Mouse (Mus musculus): ENCODE measurements around the gene 1700037C18Rik. TPM values are rescaled to one million over a fixed set of nuclear protein-coding genes. Genes with fewer than 3 reads are reported as not detected.

1700037C18Rik gene
- total RNA-seq (2021): 1 to 10 TPM; 3.8 to 5.1 TPM
- long read RNA-seq, experiment 1, transcript 1700037C18Rik-202 (3 exons, 2,592 nt): major isoform, 5 of 10 reads
- long read RNA-seq, experiment 1, partial matches to known transcripts: 0 of 10 reads
- long read RNA-seq, experiment 1, other reads (novel, unspliced or antisense): 5 of 10 reads
- long read RNA-seq, experiment 2, partial matches to known transcripts: 1 of 3 reads
- long read RNA-seq, experiment 2, other reads (novel, unspliced or antisense): 1 of 3 reads

DNA sequence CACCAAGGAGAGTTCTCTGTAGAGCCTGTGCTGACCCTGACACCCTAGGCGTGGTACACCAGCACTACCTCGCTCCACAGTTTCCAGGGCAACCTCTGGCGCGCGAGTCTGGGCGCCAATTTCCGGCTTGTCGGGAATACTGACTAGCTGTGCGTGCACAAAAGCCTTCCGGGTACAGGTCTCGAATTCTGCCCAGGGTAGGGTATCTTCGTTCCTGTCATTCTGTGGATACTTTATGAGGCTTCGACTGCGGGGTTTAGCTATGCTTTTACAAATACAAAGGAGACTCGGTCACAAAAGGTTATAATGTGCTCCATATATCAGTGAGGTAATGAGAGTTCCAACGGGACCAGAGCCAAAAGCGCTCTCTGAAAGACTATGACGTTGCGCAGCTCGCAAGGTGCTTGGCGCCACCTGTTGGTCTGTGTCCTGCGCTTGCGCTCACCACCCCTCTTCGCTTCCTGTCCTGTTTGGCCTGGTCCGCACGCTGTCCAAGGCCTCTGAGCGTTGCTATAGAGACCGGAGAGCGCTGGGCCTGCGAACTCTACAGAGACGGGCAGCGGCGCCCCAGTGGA, at the start of gene 1700037C18Rik, which contains the start of gene Cluap1:
Gene 1700037C18Rik (minus strand): TSS at position 153 of the 575 bp plus-strand sequence.
Gene Cluap1 (plus strand): TSS at position 265 of the 575 bp plus-strand sequence.
- peak; percentile 94 for DNase-seq

DNA sequence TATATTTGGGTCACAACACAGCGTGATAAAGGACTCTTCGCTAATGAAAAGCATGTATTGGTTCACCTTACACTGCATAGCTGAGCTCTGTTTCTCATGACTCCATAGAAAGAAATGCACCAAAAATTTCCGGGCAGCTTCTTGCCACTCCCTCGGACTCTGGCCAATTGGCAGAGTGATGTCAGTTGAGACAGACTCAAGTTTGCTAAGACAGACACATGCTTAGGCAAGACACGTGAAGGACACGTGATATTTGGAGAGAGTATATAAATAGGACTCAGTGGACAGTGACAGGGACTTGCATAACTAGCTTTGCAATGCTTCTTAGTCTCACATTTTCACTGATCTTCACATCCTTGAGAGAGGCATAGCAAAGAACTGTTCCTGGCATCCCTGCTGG, 47.9 kb upstream of the 1700037C18Rik start:
- peak; percentile 75 for DNase-seq

DNA sequence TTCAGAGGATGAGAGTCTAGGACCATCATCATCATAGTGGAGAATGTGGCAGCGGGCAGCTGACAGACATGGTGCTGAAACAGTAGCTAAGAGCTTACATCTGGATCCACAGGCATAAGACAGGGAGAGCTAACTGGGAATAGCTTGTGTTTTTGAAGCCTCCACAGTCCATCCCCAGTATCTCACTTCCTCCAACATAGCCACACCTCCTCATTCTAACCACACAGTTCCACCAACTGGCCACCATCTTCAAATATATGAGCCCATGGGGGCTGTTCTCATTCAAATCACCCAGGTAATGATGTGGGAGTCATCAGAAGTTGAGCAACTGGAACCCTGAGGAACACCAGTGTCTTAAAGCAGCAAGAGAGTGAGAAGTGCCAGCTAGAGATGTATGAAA, 42.7 kb upstream of the 1700037C18Rik start:
- DNase-seq: no peak

DNA sequence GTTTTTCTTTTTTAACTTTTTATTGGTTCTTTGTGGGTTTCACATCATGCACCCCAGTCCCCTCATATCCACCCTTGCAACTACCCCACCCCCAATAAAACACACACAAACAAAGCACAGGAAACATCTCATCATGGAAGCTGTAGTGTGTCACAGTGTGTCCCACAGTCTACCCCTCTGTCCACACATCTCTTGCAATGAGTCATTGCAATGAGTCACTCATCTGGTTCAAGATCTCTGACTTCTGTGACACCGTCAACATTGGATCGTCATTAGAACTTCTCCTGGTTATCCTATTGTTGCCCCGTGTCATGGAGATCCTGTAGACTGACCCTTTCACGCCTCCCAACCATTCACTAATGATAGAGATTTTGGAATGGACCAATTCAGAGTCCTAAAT, 26.2 kb upstream of the 1700037C18Rik start:
- no peak for DNase-seq

DNA sequence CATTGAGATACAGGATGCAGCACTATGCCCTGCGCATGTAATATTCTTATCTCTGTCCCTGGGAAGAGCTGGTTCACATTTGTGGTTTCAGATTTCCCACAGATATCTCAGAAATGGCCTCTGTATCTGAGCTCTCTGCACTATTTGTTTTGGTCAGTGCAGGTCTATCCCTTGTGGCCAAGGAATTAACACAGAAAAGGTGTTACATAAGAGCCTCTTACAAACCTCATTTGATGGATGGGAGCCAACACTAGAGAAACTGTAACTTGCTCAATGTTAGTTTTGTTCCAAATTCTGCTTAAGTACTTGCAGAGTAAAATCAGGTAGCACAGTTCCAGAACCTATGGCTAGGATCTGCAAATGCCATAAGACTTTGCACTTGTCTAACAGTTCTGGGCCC, 25.6 kb upstream of the 1700037C18Rik start:
- DNase-seq: no peak

DNA sequence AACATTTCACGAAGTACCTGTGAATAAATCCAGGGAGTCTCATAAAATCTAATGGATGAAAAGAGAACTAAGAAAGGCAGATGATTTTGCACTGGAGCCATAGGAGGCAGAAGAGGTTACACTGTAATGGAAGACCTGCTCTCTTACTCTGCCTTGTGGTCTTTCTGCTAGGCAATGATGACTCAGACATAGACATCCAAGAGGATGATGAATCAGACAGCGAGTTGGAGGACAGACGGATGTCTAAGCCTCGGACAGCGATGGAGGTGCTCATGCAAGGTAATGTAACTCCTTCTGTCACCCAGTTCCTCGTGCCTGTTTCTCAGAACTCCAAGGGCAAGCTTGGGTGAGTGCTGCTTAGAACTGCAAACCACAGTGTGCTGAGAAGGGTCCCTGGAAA, 25.0 kb upstream of the 1700037C18Rik start:
- DNase-seq: no peak

DNA sequence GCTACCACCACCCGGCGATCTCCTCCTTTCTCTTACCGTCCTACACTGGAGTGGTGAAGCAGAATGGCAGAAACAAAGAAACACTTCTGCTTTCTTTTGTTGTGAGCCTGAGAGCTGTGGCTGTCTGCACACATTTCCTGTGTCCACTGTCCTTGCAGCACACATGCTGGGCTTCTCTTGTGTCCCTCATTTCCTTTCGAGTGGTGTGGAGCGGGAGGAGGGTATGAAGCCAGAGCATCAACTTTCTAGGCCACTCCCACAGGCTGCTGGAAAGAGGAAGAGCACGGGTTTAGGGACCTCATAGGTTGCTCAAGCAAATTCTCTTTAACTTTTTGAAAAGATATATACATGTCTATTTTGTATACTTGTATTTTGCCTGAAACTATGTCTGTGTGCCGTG, 20.7 kb upstream of the 1700037C18Rik start:
- no peak for DNase-seq

DNA sequence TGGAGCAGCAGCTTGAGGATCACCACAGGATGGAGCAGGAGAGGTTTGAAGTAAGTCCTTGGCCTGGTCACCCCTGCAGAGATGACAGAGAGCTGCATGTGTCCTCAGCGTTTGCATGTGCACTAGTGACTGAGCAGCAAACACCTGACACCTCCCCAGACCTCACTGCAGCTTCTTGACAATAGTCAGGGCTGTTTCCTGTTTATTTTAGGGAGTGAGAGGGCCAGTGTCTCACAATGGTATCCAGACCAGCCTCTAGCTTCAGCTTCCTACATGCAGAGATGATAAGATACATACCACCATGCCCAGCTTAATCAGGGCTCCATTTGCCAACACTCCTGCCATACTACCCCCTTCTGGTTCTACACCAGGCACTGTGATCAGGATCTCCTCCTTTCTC, 20.1 kb upstream of the 1700037C18Rik start:
- DNase-seq: no peak

DNA sequence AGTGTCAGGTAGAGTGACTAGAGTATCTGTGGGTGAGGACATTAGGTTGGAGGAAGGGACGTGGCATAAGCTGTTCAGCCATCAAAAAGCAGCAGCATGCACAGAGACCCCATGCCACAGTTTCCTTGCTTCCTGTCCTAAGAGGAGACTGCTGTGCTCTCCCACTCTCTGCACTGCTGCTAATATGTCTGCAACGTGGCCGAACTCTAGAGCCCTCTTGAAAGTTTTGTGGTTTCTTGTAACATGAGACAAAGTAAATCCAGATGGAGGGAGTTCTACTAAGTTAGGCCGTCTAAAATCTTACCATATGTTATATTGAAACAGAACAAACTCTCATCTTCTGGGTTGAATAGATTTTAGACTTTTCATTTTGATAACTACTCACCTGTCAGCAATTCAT, 15.5 kb upstream of the 1700037C18Rik start:
- DNase-seq: no peak

DNA sequence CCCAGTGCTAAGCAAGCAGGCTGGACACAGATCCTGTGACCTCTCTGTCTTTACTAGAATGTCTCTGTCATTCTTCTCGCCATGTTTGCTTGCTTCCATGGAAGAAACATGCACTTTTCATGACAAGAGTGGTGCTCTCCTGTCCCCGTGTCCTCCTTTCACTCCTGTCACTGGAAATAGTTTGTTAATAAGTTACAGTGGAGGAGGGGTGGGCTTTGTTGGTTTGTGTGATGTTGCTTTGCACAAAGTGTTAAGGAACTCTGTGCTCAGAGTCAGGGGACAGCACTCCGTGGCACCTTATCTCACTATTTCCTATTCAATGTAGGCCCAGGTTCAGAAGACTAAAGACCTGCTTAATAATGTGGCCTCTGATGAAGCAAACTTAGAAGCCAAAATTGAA, 15.0 kb upstream of the 1700037C18Rik start:
- no peak for DNase-seq

DNA sequence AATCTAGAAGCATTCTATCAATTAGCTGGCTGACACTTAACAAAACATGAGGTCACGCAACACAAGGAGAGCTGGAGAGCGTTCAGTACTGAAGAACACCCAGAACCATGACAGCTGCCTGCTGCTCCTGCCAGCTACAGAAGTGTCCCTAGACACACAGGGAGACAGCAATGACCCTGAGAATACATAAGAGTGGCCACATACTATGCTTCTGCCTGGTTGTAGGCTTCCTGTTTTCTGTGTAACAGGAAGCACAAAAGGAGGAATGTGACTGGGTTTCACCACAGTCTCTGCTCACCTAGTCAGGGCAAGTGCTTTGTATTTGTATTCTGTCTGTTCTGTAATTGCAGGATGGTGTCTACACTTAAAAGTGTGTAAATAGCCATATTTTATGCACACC, 12.3 kb upstream of the 1700037C18Rik start:
- DNase-seq: no peak

DNA sequence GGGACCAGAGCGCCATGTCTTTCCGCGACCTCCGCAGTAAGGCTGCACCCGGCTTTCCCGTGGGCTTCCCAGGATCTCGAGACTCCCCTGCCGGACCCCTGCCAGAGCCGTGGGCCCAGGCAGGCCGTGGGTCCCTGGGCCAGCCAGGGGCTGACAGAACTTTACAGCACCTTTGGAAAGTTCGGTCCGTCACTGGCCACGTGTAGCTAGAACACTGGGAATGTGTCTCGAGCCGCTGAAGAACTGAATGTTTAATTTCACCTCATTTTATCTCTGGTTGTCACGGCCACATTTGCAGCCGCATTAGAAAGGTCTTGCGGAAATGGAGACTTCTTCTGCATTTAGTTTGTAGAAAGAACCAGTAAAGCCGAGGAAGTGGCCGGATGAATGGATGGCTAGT, 629 bp upstream of the 1700037C18Rik start:
- no peak for DNase-seq

DNA sequence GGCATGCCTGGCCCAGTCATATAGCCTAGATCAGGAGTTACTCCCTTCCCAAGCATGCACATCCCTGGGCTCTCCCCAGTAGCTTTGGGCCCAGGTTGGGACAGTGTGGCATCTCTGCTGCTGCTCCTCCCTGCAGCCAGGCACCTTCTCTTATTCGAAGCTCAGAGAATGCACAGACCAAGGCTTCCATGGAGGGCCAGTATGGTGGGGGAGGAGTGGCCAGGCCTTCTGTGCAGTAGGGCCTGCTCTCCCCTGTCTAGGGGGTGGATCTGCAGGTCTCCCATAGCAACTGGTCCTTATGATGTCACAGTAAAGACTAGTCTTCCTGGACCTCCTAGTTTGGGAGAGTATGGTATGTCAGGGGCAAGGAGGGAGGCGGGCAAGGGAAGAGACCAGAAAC, 1.0 kb downstream of the 1700037C18Rik start:
- peak; percentile 7 for DNase-seq

DNA sequence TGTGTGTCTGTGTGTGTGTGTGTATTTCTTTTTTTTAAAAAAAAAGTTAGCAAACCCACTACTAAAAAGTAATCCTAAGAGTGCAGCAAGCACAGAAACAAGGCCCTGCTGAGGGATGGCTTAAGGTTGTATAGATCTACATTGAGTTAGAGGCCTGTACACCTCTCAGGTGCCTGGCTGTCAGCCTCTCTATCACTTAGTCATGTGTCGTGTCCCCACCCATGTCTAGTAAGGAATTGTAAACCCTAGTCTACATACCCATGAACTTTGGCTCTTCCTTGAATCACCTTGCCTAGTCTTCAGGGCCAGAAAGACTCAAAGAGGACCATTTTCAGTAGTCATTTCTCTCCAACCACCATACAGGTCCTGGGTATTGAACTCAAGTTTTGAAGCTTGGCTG, 11.9 kb downstream of the 1700037C18Rik start:
- no peak for DNase-seq

DNA sequence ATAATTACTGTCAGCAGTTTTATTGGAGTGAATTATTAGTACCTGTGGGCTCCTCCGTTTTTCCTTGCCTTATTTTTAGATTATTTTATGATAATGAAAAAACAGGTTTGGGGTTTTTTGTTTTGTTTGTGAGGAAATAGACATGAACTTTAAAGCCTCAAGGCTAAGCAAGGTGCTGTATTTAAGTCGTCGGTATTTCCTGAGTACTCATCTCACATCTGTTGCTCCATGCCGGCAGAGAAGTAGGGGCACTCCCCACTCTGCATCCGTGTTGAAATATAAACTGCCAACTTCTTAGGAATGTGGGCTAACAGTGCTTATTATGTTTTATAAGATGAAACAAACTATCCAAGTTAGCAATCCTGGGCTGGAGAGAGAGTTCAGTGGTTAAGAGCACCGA, 12.4 kb downstream of the 1700037C18Rik start:
- no peak for DNase-seq

DNA sequence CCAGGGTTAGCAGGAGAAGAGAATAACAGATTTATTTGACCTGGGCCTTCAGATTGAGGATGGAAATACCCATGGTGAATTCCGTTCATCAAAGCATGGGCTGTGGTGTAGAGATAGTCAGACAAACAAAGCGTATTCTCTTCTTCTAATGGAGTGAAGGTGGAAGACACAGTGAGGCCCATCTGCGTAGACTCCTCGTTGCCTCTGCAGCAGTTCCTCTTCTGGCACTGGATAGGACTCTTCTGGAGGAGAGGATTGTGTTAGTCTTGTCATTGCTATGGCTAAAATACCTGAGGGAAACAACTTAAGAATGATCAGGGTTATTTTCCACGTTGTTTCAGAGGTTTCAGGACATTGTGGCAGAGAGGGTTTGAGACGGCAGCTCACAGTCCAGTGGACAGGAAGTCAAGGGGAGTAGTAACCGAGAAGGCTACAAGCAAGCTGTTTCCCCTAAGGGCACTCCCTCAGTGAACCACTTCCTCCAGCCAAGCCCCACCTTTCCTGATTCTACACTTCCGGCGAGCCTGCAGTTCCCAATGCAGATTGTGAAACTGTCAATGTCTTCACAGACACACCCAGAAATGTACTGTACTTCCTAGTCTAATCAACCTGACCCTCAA, 13.2 kb downstream of the 1700037C18Rik start:
- peak; percentile 35 for DNase-seq

DNA sequence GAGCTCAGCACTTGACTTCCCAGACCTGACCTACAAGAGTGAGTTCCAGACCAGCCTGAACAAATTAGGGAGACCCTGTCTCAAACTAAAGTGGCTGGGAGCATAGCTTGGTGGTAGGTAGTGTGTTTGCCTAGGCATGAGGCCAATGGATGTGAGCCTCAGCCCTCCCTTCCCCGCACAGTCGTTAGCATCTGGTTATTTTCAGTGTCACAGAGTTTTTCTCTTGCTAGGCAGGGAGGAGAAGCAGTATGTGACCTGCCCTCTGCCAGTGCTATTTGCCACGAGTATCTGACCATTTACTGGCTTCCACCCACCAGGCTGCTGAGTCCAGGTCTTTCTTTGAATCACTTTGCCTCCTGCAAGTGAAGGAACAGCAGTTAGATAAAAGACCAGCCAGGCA, 14.8 kb downstream of the 1700037C18Rik start:
- DNase-seq: no peak

DNA sequence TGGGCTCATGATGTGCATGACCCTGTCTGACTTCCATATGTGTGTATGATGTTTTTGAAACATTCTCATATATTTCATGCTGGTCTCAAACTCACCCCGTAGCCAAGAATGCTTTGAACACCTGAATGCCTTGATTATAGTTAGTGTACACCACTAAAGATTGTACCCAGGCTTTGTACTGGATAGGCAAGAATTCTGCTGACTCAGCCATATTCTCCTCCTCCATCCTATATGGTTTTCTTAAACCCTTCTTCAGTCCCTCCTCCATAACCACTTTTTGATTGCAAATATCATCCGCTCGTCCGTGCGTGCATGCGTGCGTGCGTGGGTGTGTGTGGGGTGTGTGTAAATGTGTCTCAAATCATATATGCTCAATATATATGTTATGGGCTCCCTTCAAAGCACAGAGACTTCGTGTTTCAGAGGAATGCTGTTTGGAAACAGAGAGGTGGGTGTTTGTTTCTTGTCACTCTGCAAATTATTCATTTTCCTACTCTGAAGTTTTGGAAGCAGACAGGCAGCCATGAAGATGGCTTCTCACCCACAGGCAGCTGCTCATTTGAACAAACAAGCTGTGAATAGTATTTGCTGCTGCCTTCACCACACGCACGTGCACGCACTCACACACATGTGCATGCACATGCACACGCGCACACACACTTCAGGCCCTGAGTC, 16.7 kb downstream of the 1700037C18Rik start:
- no peak for DNase-seq

DNA sequence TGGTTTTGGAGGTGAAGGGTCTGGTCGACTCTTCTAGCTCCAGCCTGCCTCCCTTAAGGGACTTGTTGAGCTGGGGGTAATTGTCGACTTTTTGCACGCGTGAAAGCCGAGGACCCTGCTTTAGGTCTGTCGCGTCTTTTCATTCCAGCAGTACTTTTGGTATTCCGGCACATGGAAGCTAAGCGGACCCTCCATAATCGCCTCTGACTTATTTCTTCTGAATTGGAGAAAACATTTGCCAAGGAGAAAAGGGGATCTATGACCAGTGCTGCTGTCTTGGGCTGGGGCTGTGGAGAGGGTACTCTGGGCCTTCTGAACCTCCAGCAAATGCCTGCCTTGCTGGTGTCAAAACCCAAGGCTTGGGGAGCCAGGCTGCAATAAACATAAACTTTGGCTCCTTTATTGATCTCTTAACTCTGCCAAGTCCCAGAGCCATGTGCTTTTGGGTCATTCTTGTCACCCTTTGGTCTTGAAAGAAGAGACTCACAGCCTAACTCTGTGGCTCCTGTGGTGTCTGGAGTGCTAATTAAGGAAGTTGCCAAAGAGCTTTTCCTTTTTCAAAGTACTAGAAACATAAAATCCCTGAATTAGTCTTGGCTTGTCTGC, 23.3 kb downstream of the 1700037C18Rik start:
- DNase-seq: peak; percentile 15

DNA sequence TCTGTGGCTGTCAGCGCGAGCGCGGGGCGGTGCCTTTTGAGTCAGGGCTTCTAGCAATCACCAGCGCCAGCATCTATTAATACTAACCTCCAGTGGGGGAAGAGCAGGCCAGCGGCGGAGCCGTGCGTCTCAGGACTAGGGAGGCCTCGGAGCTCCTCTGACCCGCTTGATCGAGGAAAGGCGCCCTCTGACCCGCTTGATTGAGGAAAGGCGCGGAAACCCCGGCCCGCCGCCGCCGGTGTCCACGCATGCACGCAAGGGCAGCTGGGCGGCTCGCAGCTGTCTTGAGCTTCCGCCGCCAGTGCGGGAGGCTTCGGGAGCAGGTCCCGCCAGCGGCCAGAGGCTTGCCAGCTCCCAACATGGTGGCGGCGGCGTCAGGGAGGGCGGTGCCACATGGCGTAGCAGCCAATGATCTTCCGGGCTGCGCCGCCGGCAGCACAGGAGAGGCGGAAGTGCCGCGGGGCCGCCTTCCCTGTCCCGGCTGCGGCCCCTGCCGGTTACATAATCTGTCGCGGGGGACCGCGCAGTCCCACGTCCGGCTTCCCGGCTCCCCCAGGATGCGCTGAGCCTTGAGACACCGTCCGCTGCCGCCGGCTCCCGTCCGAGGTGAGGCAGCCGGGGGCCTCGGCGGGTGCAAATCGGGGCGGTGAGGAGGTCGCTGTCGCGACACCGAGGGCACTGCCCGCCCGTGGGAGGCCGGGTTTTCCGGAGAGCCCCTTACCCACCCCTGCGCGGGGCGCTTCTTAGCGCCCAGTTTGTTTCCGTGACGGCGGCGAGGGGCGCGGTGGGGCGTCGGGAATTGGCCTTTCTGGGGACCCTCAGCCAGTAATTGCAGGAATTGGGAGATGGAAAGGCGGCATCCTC, 24.1 kb downstream of the 1700037C18Rik start, which contains the start of the genes Zfp597 and Gm20695:
Gene Zfp597 (minus strand): TSS at position 361 of the 864 bp plus-strand sequence.
Gene Gm20695 (plus strand): TSS at position 448 of the 864 bp plus-strand sequence.
- DNase-seq: peak; percentile 97

DNA sequence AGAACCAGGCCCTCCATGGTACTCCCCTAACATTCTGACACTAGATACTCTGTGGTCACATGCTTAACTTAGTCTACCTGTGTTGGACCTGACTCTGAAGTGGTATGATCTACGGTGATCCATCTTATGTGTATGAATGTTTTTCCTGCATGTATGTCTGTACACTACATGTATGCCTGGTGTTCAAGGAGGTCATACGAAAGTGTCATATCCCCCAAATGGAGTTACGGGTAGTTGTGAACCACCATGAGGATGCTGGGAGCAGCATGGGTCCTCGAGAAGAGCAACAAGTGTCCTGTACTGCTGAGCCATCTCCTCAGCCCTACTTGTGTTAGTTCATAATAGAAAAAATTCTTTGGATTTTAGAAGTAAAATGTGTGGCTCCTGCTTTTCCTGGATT, 32.1 kb downstream of the 1700037C18Rik start:
- no peak for DNase-seq
